Mouse (Mus musculus) layer of hippocampus, postnatal 14 days (tissue): Measurements from ENCODE around the gene Tmtc1. TPM values are rescaled to one million over a fixed set of nuclear protein-coding genes. Genes with fewer than 3 reads are reported as not detected.

Experiments
- DNase-seq, 2 experiments: peaks; one replicate each; pipeline ENCODE4 v3.0.0; 2021 to 2022; ENCODE audit warnings: low spot score in 2 of 2, mixed read lengths in 1 of 2
- total RNA-seq, 2 experiments: library from RNA; stranded (reverse); gene quantifications; 2 replicates each; pipeline ENCODE4 v1.2.3; 2021

The Tmtc1 gene
- total RNA-seq, 2 experiments from 2014 or later, result 26.4 to 27.1 TPM

GRCm38 (mm10) chr6:148375618-148376209 lies 68.5 kb downstream of the Tmtc1 start:
- DNase-seq, result no peak

GRCm38 (mm10) chr6:148375015-148375414 lies 69.2 kb downstream of the Tmtc1 start:
- DNase-seq, result no peak

- no peak for DNase-seq
Observed at GRCm38 (mm10) chr6:148373444-148373843, 70.7 kb downstream of the Tmtc1 start.

GRCm38 (mm10) chr6:148371223-148371622 lies 73.0 kb downstream of the Tmtc1 start:
- no peak for DNase-seq

GRCm38 (mm10) chr6:148367094-148367539 lies 77.1 kb downstream of the Tmtc1 start:
- DNase-seq, result no peak

- DNase-seq, result no peak
Observed at GRCm38 (mm10) chr6:148366629-148367028, 77.6 kb downstream of the Tmtc1 start.

GRCm38 (mm10) chr6:148363162-148363561 lies 81.0 kb downstream of the Tmtc1 start:
- no peak for DNase-seq

- no peak for DNase-seq
Observed at GRCm38 (mm10) chr6:148362475-148362874, 81.7 kb downstream of the Tmtc1 start.

- no peak for DNase-seq
Observed at GRCm38 (mm10) chr6:148359348-148359905, 84.8 kb downstream of the Tmtc1 start.

GRCm38 (mm10) chr6:148358580-148359246 lies 85.5 kb downstream of the Tmtc1 start:
- no peak for DNase-seq

- DNase-seq, result no peak
Observed at GRCm38 (mm10) chr6:148356141-148356540, 88.0 kb downstream of the Tmtc1 start.

GRCm38 (mm10) chr6:148354509-148355474 lies 89.4 kb downstream of the Tmtc1 start:
- peak; percentile 26 to 37 for DNase-seq

GRCm38 (mm10) chr6:148354151-148354508 lies 90.1 kb downstream of the Tmtc1 start:
- DNase-seq, result no peak

- DNase-seq, result no peak
Observed at GRCm38 (mm10) chr6:148345001-148345400, 99.2 kb downstream of the Tmtc1 start.

- no peak for DNase-seq
Observed at GRCm38 (mm10) chr6:148342191-148342590, 102.0 kb downstream of the Tmtc1 start.

GRCm38 (mm10) chr6:148341765-148342164 lies 102.4 kb downstream of the Tmtc1 start:
- DNase-seq, result no peak

GRCm38 (mm10) chr6:148338326-148338957 lies 105.7 kb downstream of the Tmtc1 start:
- no peak for DNase-seq

GRCm38 (mm10) chr6:148336290-148336955 lies 107.8 kb downstream of the Tmtc1 start:
- peak in 1 of 2 experiments; percentile 7 for DNase-seq

GRCm38 (mm10) chr6:148331916-148332315 lies 112.3 kb downstream of the Tmtc1 start:
- no peak for DNase-seq

- no peak for DNase-seq
Observed at GRCm38 (mm10) chr6:148329976-148330375, 114.2 kb downstream of the Tmtc1 start.
